Mouse (Mus musculus) retina, embryonic 14.5 days (tissue): ENCODE results near the gene Haus8.
"Not testable (repeated sequence)": the region's sequence is repeated elsewhere in the genome, so short reads cannot be mapped to it uniquely, and the experiment has no call there.

ENCODE experiments used
- DNase-seq: peaks from one replicate; pipeline ENCODE4 v3.0.0-alpha.2; 2015; ENCODE audit warnings: low spot score

The Haus8 gene

GRCm38 (mm10) chr8:71286223-71286622, 13.5 kb upstream of the Haus8 start:
- not testable (repeated sequence) for DNase-seq

GRCm38 (mm10) chr8:71282621-71283020, 9.9 kb upstream of the Haus8 start:
- no peak for DNase-seq

GRCm38 (mm10) chr8:71281731-71282130, 9.0 kb upstream of the Haus8 start:
- not testable (repeated sequence) for DNase-seq

GRCm38 (mm10) chr8:71279409-71279808, 6.7 kb upstream of the Haus8 start:
- not testable (repeated sequence) for DNase-seq

- DNase-seq: no peak
Observed at GRCm38 (mm10) chr8:71276166-71276565, 3.4 kb upstream of the Haus8 start.

GRCm38 (mm10) chr8:71274478-71274877, 1.7 kb upstream of the Haus8 start:
- DNase-seq: no peak

GRCm38 (mm10) chr8:71273151-71273510, 397 bp upstream of the Haus8 start:
- peak; percentile 53 for DNase-seq

GRCm38 (mm10) chr8:71271630-71272029, 1.1 kb downstream of the Haus8 start:
- DNase-seq: no peak

GRCm38 (mm10) chr8:71268286-71268685, 4.4 kb downstream of the Haus8 start:
- DNase-seq: not testable (repeated sequence)

GRCm38 (mm10) chr8:71267690-71268089, 5.0 kb downstream of the Haus8 start:
- DNase-seq: no peak

- no peak for DNase-seq
Observed at GRCm38 (mm10) chr8:71261234-71261633, 11.5 kb downstream of the Haus8 start.

GRCm38 (mm10) chr8:71256545-71257232, 16.0 kb downstream of the Haus8 start:
- DNase-seq: no peak

GRCm38 (mm10) chr8:71248203-71248602, 24.5 kb downstream of the Haus8 start:
- DNase-seq: no peak

GRCm38 (mm10) chr8:71242757-71243156, 30.0 kb downstream of the Haus8 start:
- DNase-seq: no peak

- no peak for DNase-seq
Observed at GRCm38 (mm10) chr8:71224560-71224959, 48.2 kb downstream of the Haus8 start.

- DNase-seq: not testable (repeated sequence)
Observed at GRCm38 (mm10) chr8:71214266-71214665, 58.5 kb downstream of the Haus8 start.

- DNase-seq: not testable (repeated sequence)
Observed at GRCm38 (mm10) chr8:71205541-71205967, 67.2 kb downstream of the Haus8 start.
